16 mouse cellular contexts compared by ENCODE assay signal in genomic region chr2:132266086-132266485, GRCm38 (mm10). TPM values are rescaled to one million over a fixed set of nuclear protein-coding genes. Genes with fewer than 3 reads are reported as not detected.
DNase-seq lines count a peak whose midpoint lies in the region; ATAC-seq and TF ChIP-seq lines count a peak whose summit lies in the region.
"Had no signal": no experiment of that assay in that cellular context is flagged by ENCODE, and none has a peak within 500 bp of the region (broad histone marks: within the 10 kb centered on the region; RNA-seq: fewer than 3 reads in every experiment).

No protein-coding gene starts in this region.

- H3K9ac ChIP-seq in liver, adult 2 months (ENCODE audit: low read depth, low read length): no peak overlapping the region
- H3K9ac ChIP-seq in liver, embryonic 11.5 days (ENCODE audit: low read depth, low read length): no peak overlapping the region
- H3K9ac ChIP-seq: limb, embryonic 15.5 days; midbrain, embryonic 15.5 days had no signal

- TF ChIP-seq POLR2A in liver, adult 2 months (IDR thresholded peaks at IDR 0.05; ENCODE audit: extremely low read depth, insufficient read depth, low read length): no peak
- 0 out of 2 replicates have a peak, but pooled peaks have one; percentile 16 for TF ChIP-seq POLR2A in bone marrow, adult 2 months (IDR thresholded peaks at IDR 0.05; ENCODE audit: borderline replicate concordance, control insufficient read depth, low read depth, low read length)

- no peak for ATAC-seq in liver, embryonic 11.5 days (replicated peaks; ENCODE audit: low FRiP score)
- no peak for ATAC-seq in megakaryocyte-erythroid progenitor cell, adult 5-6 weeks (replicated peaks; ENCODE audit: low FRiP score, low TSS enrichment, poor library complexity, severe bottlenecking)
- ATAC-seq: midbrain, embryonic 15.5 days had no signal

- H3K27me3 ChIP-seq in liver, adult 2 months (ENCODE audit: control insufficient read depth, insufficient read depth, low read length): no peaks in the 10 kb centered on the region
- H3K27me3 ChIP-seq in liver, embryonic 11.5 days (replicated peaks; ENCODE audit: control insufficient read depth, insufficient read depth, low read length): no peaks in the 10 kb centered on the region
- H3K27me3 ChIP-seq: limb, embryonic 15.5 days; midbrain, embryonic 15.5 days had no signal

- peak; percentile 94 for DNase-seq in liver, adult 2 months (ENCODE audit: extremely low read depth, low read depth, low spot score)
- no peak for DNase-seq in liver, embryonic 11.5 days (ENCODE audit: low spot score)
- DNase-seq in lung, postnatal 36 days: peak; percentile 61
- no peak for DNase-seq in embryo, embryonic 10.5 days (ENCODE audit: low spot score)
- no peak for DNase-seq in spleen, postnatal 14 days (ENCODE audit: low spot score in 2 of 2)
- DNase-seq: adrenal gland, adult 8-10 months; cerebellum, adult 9-11 months; gastrocnemius, postnatal 36 days; kidney, adult 9 months; kidney, postnatal 4 days; right cerebral cortex, adult 18-20 months; thymus, adult 18-20 months had no signal

- no peaks in the 10 kb centered on the region for H3K9me3 ChIP-seq in liver, embryonic 11.5 days (ENCODE audit: control insufficient read depth, low read length)
- H3K9me3 ChIP-seq: limb, embryonic 15.5 days; midbrain, embryonic 15.5 days had no signal

- TF ChIP-seq CTCF in liver, adult 2 months (IDR thresholded peaks at IDR 0.05; ENCODE audit: low read depth, low read length): no peak
- TF ChIP-seq CTCF in bone marrow, adult 2 months (IDR thresholded peaks at IDR 0.05; ENCODE audit: control insufficient read depth, insufficient read depth, low read length): no peak

- WGBS in liver, adult 2 months: 47% methylated on average over 3 of the region's 3 CpGs
- WGBS in liver, embryonic 11.5 days: 75% methylated on average over 3 of the region's 3 CpGs
- 44% methylated on average over 3 of the region's 3 CpGs for WGBS in bone marrow, adult 2 months

- peak overlapping the region; percentile 37 for H3K27ac ChIP-seq in liver, adult 2 months (replicated peaks; ENCODE audit: insufficient read depth, low read depth, low read length)
- H3K27ac ChIP-seq in liver, embryonic 11.5 days (ENCODE audit: low read depth, low read length): no peak overlapping the region
- no peak overlapping the region for H3K27ac ChIP-seq in bone marrow, adult 2 months (ENCODE audit: control insufficient read depth, insufficient read depth, low read depth, low read length, poor library complexity)
- H3K27ac ChIP-seq: limb, embryonic 15.5 days; midbrain, embryonic 15.5 days had no signal

- H3K4me1 ChIP-seq in liver, adult 2 months (ENCODE audit: control insufficient read depth, insufficient read depth, low read length): peaks cover 35% of the 10 kb centered on the region
- peaks cover 15% of the 10 kb centered on the region for H3K4me1 ChIP-seq in liver, embryonic 11.5 days (replicated peaks; ENCODE audit: control insufficient read depth, insufficient read depth, low read length)
- peaks cover 4% of the 10 kb centered on the region for H3K4me1 ChIP-seq in bone marrow, adult 2 months (ENCODE audit: control insufficient read depth, insufficient read depth, low read length)

- no peak overlapping the region for H3K4me3 ChIP-seq in liver, adult 2 months (ENCODE audit: insufficient read depth, low read depth, low read length)
- no peak overlapping the region for H3K4me3 ChIP-seq in liver, embryonic 11.5 days (ENCODE audit: low read depth, low read length)
- H3K4me3 ChIP-seq in bone marrow, adult 2 months (replicated peaks; ENCODE audit: control insufficient read depth, low read depth, low read length): no peak overlapping the region
- H3K4me3 ChIP-seq: limb, embryonic 15.5 days; midbrain, embryonic 15.5 days had no signal

- no peak overlapping the region for H3K4me2 ChIP-seq in liver, embryonic 11.5 days
- H3K4me2 ChIP-seq: limb, embryonic 15.5 days; midbrain, embryonic 15.5 days had no signal

- no peaks in the 10 kb centered on the region for H3K36me3 ChIP-seq in liver, adult 2 months (ENCODE audit: control insufficient read depth, insufficient read depth, low read length)
- no peaks in the 10 kb centered on the region for H3K36me3 ChIP-seq in liver, embryonic 11.5 days (ENCODE audit: control insufficient read depth, insufficient read depth, low read length)
- H3K36me3 ChIP-seq: limb, embryonic 15.5 days; midbrain, embryonic 15.5 days had no signal

- peaks cover 15% of the 10 kb centered on the region for H3K79me2 ChIP-seq in liver, adult 2 months (ENCODE audit: control insufficient read depth, insufficient read depth, low read length)

RNA-seq across cellular contexts. Expression of gene Cds2, which starts 3.1 kb away (rescaled TPM):
- total RNA-seq in liver, adult 2 months (2014; rRNA removed): 48.1 and 63.4 TPM in 2 replicates
- polyA plus RNA-seq in liver, adult 2 months (2012; rRNA removed): 41.6 and 43.8 TPM in 2 replicates
- polyA plus RNA-seq in liver, embryonic 11.5 days (2014; fragmentation: Nextera tagmentation; extraction: Ambion mirVana): 12.9 and 19.0 TPM in 2 replicates
- polyA plus RNA-seq in bone marrow, adult 2 months (2011; ENCODE audit: insufficient read depth, insufficient read length, low replicate concordance, missing spikeins): 16.9 and 30.7 TPM in 2 replicates
- 15.0 and 15.6 TPM in 2 replicates for total RNA-seq in megakaryocyte-erythroid progenitor cell, adult 5-6 weeks (2014; fragmentation: Nextera tagmentation)
- 10.9 and 26.8 TPM in 2 replicates for total RNA-seq in megakaryocyte-erythroid progenitor cell, adult 5-6 weeks (2017)

RNA-seq across cellular contexts. Expression of gene Pcna, which starts 13.0 kb away (rescaled TPM):
- 39.0 and 47.1 TPM in 2 replicates for total RNA-seq in liver, adult 2 months (2014; rRNA removed)
- polyA plus RNA-seq in liver, adult 2 months (2012; rRNA removed): 20.6 and 22.5 TPM in 2 replicates
- 415 and 419 TPM in 2 replicates for polyA plus RNA-seq in liver, embryonic 11.5 days (2014; fragmentation: Nextera tagmentation; extraction: Ambion mirVana)
- 284 and 419 TPM in 2 replicates for polyA plus RNA-seq in bone marrow, adult 2 months (2011; ENCODE audit: insufficient read depth, insufficient read length, low replicate concordance, missing spikeins)
- total RNA-seq in megakaryocyte-erythroid progenitor cell, adult 5-6 weeks (2014; fragmentation: Nextera tagmentation): 722 and 749 TPM in 2 replicates
- 719 and 736 TPM in 2 replicates for total RNA-seq in megakaryocyte-erythroid progenitor cell, adult 5-6 weeks (2017)

RNA-seq across cellular contexts. Expression of gene Tmem230, which starts 18.5 kb away (rescaled TPM):
- 14.8 and 23.0 TPM in 2 replicates for total RNA-seq in liver, adult 2 months (2014; rRNA removed)
- 35.2 and 76.3 TPM in 2 replicates for polyA plus RNA-seq in liver, adult 2 months (2012; rRNA removed)
- 37.9 and 38.2 TPM in 2 replicates for polyA plus RNA-seq in liver, embryonic 11.5 days (2014; fragmentation: Nextera tagmentation; extraction: Ambion mirVana)
- polyA plus RNA-seq in bone marrow, adult 2 months (2011; ENCODE audit: insufficient read depth, insufficient read length, low replicate concordance, missing spikeins): 13.7 and 20.6 TPM in 2 replicates
- 29.5 and 41.7 TPM in 2 replicates for total RNA-seq in megakaryocyte-erythroid progenitor cell, adult 5-6 weeks (2014; fragmentation: Nextera tagmentation)
- total RNA-seq in megakaryocyte-erythroid progenitor cell, adult 5-6 weeks (2017): 24.2 and 28.3 TPM in 2 replicates

Comparison
In these comparisons a context has a peak if more than half of its experiments do, and no peak if none do; other contexts are left out.
1. DNase-seq: peak in liver, adult 2 months (single experiment) and lung, postnatal 36 days (single experiment); none in liver, embryonic 11.5 days (single experiment), embryo, embryonic 10.5 days (single experiment) and spleen, postnatal 14 days (0 of 2).
2. RNA of gene Pcna, which starts 13.0 kb away (polyA plus RNA-seq): 415 to 419 TPM in liver, embryonic 11.5 days and 284 to 419 TPM in bone marrow, adult 2 months; 20.6 to 22.5 TPM in liver, adult 2 months; every median in the first group is over 10 times any median in the second.